Mouse (Mus musculus): ENCODE measurements around the gene Ppp1r27.
"Not testable (repeated sequence)": the region's sequence is repeated elsewhere in the genome, so short reads cannot be mapped to it uniquely, and the experiment has no call there.

Gene Ppp1r27

GRCm38 (mm10) chr11:120515611-120516010 lies 35.3 kb downstream of the Ppp1r27 start:
- DNase-seq (ENCODE audit: extremely low spot score, low spot score): peak; percentile 91

DNA sequence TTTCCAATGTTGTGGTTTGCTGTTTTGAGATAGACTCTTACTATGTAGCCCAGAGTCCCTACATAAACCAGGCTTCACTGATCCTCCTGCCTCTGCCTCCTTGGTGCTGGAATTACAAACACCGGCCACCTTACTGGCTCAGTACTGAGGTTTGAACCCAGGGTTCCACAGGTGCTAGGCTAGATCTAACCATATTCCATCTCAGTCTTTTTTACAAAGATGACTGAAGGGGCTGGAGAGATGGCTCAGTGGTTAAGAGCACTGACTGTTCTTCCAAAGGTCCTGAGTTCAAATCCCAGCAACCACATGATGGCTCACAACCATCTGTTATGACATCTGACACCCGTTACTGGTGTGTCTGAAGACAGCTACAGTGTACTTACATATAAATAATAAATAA lies 36.7 kb downstream of the Ppp1r27 start:
- DNase-seq (ENCODE audit: extremely low spot score, low spot score): not testable (repeated sequence)

- DNase-seq (ENCODE audit: extremely low spot score, low spot score): peak; percentile 56
These were observed 38.0 kb downstream of the Ppp1r27 start for GRCm38 (mm10) chr11:120512790-120513453.

GRCm38 (mm10) chr11:120510375-120511030 lies 40.4 kb downstream of the Ppp1r27 start:
- no peak for DNase-seq (ENCODE audit: extremely low spot score, low spot score)

DNA sequence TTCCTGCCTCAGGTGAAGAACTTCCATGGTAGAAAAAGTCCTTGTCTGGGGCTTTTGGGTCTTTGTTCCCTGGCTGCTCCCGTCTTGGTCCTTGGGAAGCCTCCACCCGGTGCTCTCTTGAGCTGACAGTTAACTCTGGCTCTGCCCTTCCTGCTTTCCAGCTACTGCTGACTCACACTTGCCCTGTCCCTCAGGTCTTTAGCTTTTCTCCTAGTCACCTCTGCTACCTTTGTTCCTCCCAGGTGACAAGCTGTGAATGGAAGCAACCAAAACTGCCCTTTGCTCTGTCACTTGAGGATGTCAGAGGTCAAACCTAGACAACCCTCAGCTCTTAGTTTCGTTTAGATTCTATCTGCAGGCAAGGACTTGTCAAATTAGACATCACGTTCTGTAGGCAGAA lies 41.0 kb downstream of the Ppp1r27 start:
- DNase-seq (ENCODE audit: extremely low spot score, low spot score): no peak

- no peak for DNase-seq (ENCODE audit: extremely low spot score, low spot score)
These were observed 42.6 kb downstream of the Ppp1r27 start for GRCm38 (mm10) chr11:120508290-120508870.

DNA sequence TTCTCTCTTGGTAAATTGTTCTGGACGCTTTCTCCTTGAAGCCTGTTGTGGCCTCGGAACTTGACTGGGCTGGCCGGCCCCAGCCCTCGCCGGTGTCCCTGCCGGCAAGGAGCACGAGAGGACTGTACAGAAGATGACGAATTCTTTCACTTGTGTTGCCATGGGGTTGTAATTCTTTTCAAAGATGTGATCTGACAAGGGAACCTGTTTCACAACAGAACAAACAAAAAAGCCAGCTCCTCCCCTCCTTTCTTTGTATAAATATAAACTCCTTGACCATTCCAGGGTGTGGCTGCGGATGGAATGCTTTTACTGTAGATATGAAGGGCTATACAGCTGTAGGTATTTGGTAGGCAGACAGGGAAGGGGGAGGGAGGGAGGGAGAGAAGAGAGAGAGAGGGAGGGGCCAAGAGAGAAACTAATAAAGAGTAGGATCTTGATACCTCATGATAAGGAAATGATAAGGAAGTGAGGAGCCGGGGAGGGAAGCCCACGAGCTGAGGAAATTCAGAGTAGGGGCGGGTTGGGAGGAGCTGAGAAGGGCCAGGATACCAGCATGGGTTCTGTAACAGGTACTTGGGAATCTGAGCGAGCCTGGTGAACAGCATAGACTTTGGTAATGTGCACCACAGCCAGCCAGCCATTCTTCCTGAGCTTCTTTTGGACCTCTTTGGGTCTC lies 43.2 kb downstream of the Ppp1r27 start:
- DNase-seq (ENCODE audit: extremely low spot score, low spot score): no peak

DNA sequence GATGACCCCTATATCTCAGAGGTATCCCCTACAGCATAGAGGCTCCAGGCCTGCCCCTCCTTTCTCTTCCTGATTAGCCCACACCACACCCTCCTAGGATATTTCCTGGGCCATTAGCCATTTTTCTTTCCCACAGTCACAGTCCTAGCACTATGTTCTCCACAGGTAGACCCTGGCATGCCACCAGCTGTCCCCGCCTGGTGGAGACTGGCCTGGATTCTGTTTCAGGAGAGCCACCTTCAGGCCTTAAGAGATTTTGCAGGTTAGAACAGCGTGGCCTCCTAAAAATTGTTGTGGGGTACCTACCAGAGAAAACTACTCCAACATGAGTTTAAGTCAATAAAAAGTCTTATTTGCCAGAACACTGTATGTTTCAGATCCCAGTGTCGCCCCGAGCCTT lies 44.0 kb downstream of the Ppp1r27 start:
- DNase-seq (ENCODE audit: extremely low spot score, low spot score): no peak

DNA sequence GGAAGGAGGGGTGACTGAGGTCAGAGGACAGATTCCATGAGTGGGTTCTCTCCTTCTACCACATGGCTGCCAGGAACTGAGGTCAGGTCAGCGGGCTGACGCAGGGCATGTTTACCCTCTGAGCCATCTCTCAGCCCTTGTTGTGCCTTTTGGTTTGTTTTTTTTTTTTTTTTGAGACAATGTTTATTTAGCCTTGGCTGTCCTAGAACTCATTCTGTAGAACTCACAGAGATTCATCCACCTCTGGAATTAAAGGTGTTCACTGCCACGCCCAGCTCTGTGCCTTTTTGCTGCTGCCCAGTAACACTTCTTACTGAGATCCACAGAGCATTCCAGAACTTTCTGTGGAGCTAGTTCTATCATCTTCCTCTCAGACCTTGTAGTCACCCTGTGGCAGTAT lies 45.3 kb downstream of the Ppp1r27 start:
- DNase-seq (ENCODE audit: extremely low spot score, low spot score): no peak

DNA sequence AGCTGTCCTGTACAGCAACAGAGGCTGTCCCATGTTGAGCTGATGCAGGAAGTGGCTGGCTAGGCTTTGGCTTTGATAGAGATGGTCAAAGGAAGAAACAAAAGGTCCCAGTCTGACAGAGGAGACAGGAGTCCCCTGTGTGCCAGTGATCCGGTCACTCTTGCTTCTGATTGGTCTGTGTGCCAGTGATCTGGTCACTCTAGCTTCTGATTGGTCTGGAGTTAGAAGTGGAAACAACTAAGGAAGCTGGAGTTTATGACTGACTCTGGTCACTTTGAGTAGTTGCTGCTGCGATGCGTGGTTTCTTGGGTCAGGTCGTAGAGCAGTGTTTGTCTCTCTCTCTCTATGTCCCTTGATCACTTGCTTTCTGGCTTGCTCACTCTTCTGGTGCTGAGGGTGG lies 49.2 kb downstream of the Ppp1r27 start:
- DNase-seq (ENCODE audit: extremely low spot score, low spot score): no peak

DNA sequence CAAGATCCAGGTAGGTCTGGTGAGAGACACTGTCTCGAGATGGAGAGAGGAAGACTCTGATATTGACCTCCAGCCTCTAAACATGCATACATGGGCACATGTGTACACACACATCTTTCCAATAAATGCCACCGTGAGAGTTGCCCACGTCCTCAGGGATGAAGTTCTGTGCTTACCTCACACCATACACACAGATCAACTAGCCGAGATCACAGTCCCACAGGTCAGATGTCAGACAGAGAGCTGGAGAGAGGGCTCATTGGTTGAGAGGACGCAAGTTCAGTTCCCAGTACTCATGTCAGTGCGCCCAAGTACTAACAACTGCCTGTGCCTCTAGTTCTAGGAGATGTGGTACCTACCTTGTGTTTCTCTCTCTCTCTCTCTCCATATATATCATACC lies 49.9 kb downstream of the Ppp1r27 start:
- DNase-seq (ENCODE audit: extremely low spot score, low spot score): no peak

GRCm38 (mm10) chr11:120500357-120500756 lies 50.6 kb downstream of the Ppp1r27 start:
- no peak for DNase-seq (ENCODE audit: extremely low spot score, low spot score)
